Mouse (Mus musculus): ENCODE results near the gene Esrrg.
A peak's percentile ranks its signal among the peaks of the same experiment; 100 is the strongest.

Gene Esrrg

DNA sequence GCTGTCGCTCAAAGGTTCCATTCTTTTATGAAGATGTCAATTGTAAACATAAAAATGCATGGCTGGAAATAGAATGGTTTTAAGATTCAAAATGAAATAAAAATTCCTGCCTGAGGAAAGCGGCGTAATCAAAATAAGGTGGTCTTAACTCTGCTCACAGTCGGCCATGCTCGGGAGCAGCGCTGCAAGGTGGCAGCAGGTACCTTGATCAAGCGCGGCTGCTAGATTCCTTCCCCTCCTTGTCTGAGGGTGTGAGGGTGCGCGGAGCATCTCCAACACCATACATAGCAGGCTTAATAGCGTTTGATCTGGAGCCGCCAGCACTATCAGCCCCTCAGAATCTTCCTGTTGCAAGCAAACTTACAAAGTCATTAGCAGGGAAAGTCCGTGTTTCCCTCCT, 399.9 kb downstream of the Esrrg start:
- no peak for DNase-seq

DNA sequence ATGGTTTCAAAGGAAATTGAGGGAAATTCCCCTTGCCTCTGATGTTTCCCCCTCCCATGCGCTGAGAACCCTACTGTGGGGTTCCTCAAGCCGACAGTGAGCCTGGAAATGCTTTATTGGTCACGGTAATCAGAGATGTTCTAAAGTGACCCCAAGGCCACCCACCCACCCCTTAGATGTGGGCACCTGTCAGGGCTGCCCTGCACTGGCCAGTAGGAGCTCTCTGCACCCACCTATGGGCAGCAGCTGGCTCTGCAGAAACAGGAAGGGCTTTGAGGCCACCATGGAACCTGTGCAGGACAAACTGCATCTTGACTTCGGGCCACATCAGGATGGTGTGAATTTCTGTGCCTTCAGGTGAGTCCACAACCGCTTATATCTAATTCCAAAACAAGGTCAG, 401.3 kb downstream of the Esrrg start:
- DNase-seq = no peak

DNA sequence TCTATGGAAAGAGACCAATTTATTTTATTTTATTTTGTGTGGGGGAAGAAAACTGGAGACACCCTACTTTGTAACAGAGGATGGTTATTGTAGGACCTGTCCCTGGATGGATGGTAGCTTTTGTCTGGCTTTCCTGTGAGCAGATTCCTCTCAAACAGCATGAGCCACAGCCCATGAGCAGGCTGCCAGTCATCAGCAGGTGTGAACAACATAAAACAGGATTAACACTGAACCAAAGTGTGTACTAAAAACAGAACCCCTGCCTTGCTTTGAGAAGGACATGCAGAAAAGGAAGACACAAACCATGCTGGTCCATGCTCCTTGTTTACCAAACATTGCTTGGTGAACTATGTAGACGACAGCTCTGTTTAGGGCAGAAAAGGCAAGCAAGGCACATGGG, 402.3 kb downstream of the Esrrg start:
- DNase-seq = no peak

DNA sequence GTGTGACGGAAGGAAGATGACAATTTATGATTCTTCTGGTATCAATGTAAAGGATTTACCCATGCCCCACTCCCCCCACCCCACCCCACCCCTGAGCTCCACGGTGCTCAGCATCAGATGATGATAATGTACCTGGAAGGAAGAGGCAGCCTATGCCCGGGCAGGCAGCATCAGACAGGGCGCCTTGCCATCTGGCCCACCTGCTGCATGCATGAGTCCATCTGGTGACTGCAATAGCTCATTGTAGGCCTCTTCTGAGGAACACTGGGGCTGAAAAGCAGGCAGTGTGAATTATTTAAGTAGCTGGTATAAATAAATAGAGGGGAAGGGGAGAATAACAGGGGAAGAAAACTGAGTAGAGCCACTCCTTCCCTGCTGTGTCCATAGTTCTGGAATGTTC, 405.8 kb downstream of the Esrrg start:
- peak; percentile 91 for DNase-seq

DNA sequence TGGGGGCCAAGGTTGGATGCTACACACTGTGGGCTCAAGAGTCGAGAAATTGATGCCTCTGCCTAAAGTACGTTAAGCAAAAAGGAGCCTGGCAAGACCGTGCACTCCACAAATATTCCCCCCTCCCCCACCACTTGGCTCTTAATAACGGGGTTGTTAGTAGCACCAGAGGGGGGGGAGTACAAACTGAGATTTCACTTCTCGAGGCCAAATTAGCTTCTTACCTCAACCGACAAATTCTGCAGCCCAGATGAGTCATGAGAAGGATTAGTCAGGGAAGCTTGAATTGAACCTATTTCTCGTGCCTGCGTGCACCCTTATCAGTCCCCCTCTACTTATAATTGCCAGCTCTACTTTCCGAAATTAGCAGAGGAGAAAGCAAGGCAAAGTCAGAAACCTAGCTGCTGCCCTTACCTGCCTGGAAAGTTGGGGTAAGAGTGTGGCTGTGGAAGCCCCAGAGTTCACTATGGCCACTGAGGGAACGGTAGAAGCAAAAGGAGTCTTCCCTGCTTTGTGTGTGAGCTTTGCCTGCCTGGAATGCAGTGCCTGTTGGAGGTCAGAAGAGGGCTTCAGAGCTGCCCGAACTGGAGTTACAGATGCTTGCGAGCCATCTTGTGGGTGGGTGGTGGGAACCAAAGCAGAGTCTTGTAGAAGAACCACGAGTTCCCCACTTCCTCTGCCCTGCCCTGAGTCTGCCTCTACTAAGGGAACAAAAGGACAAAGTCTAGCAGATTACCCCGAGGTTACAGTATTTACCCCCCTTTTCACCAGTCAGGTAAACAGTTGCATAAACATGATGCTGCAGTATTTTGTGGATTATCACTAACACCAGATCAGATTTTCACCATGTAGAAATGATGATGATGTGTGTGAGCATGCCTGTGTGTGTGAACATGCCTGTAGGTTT, 409.6 kb downstream of the Esrrg start:
- no peak for DNase-seq

DNA sequence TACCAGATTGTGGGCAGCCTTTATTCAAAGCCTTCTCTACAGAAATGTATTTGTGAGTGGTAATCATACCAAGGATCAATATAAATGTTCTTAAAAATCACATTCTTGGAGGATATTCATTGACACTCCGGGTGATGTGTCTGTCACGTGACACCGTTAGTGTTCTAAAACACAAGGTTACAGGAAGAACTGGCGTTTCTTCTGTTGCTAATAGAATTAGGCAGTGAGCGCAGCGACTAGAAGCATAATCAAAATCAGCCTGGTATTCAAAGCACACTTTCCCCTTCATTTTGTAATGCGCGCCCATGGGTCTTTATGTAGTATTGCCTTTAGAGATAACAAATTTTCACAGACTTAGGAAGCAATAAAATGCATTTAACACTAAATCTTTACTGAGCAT, 420.6 kb downstream of the Esrrg start:
- no peak for DNase-seq

DNA sequence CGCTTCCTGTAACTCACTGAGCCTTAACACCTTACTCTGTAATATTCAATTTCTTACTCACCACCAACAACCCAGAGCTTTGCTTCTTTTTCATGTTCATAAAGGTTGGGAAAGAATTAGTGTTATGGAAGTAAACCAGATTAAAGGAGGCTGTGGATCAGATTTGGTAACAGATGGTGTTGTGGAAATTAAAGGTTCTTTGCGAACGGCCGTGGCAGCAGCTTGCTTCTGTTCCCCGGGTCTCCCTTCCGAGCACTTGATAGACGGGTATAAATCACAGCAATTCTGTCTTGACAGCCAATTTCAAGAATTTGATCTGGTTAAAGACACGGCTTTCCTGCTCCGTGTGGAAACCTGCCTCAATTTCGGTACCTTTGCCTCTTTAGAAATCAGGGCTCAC, 421.5 kb downstream of the Esrrg start:
- DNase-seq = no peak

DNA sequence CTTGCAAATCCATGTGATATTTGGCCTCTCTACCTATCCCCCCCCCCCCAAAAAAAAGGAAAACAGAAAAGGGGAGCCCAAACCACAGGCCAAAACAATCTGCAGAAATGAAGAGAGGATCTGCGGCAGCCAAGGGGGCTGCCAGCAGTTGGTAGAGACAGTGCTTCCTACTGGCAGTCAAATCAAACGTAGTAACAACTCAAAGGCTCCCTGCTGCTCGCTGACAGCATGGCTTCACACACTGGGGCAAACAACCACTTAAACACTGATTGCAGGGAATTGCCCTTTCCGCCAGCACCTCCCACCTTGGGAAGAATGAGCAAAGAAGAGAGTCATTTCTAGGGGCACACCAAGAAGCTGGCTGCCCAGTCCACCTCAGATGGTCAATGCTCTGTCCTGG, 422.7 kb downstream of the Esrrg start:
- no peak for DNase-seq

DNA sequence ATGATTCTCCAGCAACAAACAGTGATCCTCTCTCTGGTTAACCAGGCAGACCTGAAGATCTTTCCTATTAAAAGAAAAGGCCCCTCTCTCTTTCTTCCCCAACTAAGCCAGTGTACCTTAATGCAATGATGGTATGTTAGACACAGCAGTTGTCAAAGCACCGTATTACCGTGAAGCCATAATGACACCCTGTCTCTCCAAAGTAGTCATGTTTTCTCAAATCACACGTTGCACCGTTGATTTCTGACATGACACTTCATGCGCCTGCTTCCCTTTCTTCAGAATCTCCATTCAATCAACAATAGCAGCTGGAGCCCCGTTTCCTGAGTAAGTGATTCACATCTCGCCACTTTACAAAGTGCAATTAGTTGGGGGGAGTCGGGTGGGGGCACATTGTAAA, 427.4 kb downstream of the Esrrg start:
- no peak for DNase-seq

DNA sequence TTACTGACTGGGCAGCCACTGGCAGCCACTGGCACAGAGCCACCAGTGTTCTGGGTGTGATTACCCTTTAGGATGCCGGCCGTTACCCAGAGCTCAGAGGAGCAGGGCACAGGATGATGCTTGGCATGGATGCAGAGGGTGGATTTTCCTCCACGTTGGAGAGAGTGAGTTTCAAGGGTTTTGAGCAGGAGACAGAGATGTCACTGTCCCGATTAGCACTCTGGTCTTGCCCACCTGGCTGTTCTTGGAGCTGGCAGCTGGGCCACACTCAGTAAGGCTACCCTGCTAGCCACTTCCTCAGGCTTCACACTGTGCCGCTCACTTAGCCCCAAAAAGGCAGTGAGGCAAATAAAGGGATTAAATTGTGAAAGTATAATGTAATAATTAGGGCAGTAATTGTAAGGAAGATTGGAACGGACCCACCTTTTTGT, 438.1 kb downstream of the Esrrg start:
- peak; percentile 20 for DNase-seq

DNA sequence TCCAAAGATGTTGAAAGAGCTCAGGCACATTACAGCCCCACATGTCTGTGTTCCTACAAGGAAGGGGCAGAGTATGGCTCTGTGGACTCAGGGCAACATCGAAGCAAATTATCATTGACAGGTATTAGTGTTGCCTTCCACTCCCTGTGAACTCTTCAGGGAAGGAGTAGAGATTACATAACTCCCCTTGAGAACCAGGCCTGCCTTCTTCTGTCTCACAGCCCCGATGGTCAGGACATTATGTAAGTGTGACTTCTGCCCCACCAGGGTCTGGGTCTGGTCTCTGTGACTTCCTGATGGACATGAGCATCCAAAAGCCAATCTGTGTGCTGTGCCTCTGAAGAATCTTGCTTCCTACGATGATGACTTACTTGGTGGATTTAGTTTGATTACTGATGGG, 438.6 kb downstream of the Esrrg start:
- DNase-seq = no peak

DNA sequence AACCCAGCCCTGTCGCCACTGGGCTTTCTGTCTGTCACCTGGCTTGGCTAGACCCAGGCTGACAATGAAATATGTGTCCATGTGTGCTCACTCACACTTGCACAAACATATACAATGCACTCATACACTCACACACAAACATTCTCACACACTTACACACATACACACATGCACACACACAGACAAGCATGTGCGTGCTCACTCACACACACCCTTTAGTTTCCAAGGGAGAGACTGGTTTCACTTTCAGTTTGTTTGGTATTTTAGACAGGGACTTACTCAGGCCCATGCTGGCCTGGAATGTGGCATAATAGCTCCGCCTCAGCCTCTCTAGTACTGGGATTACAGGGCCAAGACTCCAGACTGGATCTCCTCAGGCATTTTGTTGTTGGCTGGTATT, 447.3 kb downstream of the Esrrg start:
- DNase-seq = no peak

DNA sequence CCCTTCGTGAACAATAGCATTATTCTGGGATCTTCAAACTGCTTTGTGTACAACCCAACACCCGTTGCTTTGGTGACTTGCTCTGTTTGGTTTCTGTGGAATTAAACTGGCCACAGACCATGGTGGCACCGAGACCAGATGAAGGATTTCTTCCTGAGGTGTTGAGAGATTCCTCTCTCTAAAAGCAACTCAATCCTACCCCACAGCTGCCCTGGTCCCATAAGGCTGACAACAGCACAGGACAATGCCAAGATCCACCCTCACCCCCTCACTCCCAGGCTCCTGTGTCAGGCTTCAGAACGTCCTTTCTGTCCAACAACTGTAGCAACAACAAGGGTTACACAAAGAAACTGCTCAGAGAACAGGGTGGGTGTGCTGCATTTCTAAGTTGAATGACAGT, 449.3 kb downstream of the Esrrg start:
- DNase-seq = no peak

DNA sequence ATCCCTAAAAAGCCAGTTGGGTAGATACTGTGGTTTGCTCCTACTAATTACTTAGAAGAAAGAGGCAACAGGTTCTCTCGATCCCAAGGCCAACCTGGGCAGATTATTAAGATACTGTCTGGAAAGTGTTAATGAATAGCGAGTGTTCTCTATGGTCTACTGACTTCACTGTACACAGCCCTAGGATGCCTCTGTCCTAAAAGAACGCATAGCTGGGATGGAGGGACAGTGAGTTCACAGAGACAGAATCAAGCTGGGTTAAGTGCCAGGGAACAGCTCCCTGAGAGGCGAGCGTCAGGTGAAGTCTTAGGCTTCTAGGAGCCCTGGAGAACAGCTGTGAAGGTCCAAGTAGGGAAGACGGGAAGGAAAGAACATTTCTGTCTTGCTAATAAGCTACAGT, 450.4 kb downstream of the Esrrg start:
- DNase-seq = no peak

DNA sequence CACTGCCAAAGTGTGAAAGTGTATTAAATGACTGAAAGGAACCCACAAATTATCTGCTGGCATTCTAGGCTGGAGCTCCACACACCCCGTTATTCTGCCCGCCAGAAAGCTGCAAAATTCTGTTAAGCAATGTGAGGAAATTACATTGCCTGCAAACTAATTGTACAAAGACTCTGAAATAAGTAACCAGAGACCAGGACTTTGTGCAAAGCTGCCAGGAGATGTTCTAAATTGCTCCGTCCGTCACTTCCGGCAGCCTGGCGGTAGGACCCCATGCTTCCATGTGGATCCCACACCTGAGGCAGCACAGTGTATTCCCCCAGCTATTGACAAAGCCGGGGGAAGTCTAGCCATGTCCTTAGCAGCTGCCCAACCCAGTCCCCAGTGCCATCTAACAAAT, 451.9 kb downstream of the Esrrg start:
- no peak for DNase-seq

DNA sequence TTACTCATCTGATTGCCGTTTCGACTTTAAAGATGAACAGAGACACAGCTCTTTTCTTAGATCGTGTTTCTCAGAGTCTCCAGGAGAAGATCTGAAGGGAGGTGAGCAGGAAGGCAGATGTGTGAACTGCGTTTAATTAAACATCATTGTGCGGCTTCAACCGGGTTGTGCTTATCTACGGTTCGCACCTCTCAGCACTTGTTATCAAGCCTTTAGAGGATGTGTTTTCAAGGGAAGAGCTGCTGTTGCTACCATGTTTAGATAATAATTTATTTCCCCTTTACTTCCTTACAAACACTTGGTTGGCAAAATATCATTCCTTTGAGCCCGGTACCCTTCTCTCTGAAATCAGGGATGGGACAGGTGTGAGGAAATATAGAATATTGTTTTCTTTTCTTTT, 460.2 kb downstream of the Esrrg start:
- no peak for DNase-seq

DNA sequence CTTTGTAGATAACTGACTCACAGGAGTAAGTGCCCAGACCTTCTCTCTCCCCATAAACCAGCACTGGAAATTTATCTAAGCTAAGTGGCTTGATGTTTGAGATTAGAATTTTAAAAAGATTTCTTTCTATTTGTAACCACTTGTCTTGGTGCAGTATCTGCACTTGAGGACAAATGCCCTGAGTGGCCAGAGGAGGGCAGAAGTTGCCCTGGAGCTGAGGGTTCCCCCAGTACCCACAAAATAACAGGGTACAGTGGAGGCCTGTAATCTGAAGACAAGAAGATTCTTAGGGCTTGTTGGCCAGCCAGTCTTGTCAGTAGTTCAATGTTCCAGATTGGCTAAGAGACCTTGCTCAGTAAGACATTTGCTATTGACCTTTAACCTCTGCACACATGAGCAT, 461.3 kb downstream of the Esrrg start:
- DNase-seq = no peak

DNA sequence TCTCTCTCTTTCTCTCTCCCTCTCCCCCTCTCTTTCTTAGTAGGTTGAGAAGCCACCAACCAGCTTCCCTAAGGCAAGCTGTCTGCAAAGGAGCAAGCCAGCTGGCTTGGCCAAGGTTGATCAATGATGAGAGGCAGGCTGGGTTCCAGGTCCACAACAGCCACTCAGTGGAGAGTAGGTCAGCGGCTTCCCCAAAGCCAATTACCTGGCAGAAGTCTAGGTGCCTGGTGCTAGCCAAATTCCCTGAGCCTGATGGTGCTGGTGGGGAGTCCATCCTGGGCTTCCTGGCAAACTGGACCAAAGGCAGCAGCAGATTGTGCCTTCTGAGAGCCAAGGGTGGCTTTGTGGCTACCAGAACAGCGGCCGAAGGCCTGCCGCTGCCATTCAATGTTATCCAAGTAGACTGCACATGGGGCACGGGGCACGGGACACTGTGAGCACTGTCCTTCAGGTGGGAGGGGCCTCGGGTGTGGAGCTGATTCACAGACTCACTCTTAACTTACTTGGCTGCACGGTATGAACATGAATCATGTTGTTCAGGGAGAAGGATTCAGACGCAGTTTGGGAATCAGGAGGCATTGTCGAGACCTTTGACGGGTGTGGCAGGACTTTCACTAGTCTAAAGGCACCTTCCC, 469.1 kb downstream of the Esrrg start:
- peak; percentile 98 for DNase-seq

DNA sequence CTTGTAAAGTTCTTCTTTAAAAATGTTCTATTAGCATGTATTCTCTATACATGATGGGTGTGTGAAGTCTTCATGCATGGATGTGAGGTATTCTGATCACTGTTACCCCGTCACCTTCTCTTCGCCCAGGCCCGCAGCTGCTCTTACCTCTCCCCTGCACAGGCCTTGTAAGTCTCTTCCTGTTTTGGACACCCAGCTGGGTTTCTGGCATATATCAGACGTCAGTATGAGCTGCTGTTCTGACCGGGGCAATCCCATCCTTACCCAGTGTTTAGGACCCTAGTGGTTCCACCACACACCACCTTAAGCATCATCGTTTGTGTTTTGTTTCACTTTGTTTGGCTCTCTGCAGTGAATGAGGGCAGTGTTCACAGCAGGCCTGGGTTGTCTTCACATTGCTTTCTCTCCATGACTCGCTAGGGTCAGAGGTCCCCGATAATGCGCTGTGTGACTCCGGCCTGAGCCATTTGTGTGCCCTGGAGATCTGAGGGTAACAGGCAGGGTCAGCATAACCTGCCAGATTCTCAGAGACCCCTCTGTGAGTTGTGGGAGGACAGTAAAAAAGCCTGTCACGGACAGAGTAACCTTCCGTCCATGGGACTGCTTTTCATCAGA, 471.8 kb downstream of the Esrrg start:
- DNase-seq = no peak

DNA sequence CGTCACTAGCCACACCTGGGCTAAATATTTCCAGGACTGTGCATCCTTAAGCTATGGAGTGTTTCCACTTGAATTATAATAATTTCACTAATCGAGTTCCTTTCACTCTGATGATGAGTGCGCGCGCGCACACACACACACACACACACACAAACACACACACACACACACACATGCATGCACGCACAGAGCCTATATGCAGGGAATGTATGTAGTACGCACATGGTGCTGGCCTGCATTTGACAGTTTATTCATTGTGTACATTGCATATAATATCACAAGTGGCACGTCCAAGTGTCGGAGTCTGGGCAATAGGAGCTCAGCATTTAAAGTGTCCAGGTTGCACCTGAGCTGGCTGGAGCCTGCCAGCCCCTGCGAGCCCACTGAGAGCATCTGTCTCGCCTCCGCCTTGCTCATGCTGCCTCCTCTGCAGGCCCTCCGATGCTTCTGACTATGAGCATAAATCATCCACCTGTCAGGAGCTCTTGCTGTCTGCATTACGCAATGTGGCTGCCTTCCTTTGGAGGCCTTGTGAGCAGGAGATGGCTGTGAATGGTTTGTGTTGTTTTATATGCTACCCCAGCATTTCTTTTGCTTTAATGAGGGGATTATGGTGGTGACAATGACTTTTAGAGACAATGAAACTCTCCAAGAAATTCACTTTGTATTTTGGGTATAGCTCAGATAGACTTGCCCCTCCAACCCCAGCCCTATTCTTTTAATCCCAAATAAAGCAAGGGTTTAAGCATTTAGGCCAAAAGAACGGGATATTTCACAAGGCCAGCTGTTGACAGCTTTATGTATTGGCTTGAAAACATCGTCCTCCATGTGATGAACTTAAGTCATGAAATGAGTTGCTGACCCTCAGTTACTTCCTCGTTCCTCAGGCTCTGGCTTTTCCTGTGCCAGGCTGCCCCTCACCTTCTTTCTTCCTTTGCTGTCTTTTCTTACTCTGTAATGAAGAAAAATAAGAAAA, 474.4 kb downstream of the Esrrg start:
- peak; percentile 20 for DNase-seq

DNA sequence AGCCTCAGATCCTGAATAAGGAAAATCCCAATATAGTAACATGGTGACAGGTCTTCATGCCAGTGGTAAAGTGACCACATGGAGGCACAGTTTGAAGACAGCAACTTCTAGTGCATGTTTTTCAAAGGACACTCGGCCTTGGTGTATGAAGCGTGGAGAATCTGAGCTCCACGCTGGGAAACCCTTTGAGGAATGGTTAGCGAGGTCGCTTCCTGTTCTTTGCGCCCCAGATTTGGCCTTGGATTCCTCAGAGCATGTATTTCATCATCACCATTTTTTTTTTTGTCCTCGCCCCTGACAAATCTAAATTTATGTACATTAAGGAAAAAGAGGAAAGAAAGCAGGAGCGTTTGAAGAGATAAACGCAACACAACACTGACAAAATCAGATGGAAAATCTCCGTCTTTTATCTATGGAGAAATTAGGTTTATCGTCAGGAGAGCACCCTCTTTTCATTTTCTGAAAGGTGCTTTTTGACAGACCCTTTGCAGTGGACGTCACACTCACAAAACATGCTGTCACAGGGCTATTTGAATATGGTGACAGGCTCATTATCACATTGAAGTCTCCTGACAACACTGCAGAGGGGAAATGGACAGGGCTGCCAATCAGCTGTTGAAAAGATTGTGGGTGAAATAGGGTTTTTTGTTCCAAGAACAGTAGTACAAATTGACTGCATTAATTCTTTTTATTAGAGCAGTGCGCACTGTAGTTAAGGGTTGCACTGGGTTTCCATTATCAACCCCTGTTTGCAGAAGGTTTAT, 476.7 kb downstream of the Esrrg start:
- DNase-seq = no peak

DNA sequence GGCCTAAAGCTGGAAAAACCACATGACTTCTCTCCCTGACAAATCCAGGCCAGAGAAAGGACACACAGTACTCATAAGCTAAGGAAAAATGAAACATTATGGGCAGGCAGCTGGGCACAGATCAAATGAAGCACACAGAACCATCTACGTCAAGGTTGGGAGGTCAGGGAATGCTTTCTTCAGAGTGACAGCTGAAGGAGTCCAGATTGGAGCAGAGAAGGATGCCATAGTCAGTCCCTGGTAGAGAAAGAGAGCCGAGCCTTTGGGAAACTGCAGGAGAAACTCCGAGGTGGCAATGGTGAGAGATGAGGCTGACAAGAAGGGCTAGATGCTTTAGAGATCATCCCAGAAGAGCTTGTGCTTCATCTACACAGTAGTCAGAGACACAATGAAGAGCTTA, 485.1 kb downstream of the Esrrg start:
- DNase-seq = no peak

Measured in cerebellum, adult 11-12 months (tissue).